Mouse (Mus musculus): Measurements from ENCODE around the gene Gm7735. TPM values are rescaled to one million over a fixed set of nuclear protein-coding genes. Genes with fewer than 3 reads are reported as not detected.
"Not testable (repeated sequence)": the region's sequence is repeated elsewhere in the genome, so short reads cannot be mapped to it uniquely, and the experiment has no call there.

The Gm7735 gene
- not detected in 2 replicates for polyA plus RNA-seq (2015; fragmentation: Nextera tagmentation; extraction: Ambion mirVana)

GRCm38 (mm10) chr16:89169190-89169589, at the start of gene Gm7735:
Gene Gm7735 (plus strand): TSS chr16:89169490.
- H3K4me1 ChIP-seq; H3K9ac ChIP-seq; H3K4me2 ChIP-seq (replicated peaks); H3K27ac ChIP-seq (replicated peaks); H3K27me3 ChIP-seq; H3K9me3 ChIP-seq (replicated peaks); H3K36me3 ChIP-seq; ATAC-seq (ENCODE audit: insufficient number of reproducible peaks, low FRiP score, low TSS enrichment, low read depth); H3K4me3 ChIP-seq (replicated peaks): not testable (repeated sequence)

- no peak within 1 kb of the TSS for H3K4me3 ChIP-seq (replicated peaks)
- H3K4me2 ChIP-seq (replicated peaks) = no peak within 1 kb of the TSS
- no peaks in the 10 kb centered on the region for H3K4me1 ChIP-seq
- 93% methylated on average over 1 of the region's 1 CpGs for WGBS
- ATAC-seq (ENCODE audit: insufficient number of reproducible peaks, low FRiP score, low TSS enrichment, low read depth) = no peak
- H3K27ac ChIP-seq (replicated peaks) = no peak within 1 kb of the TSS
- H3K9ac ChIP-seq = no peak within 1 kb of the TSS
- H3K9me3 ChIP-seq (replicated peaks) = no peaks in the 10 kb centered on the region
- H3K36me3 ChIP-seq = no peaks in the 10 kb centered on the region
- H3K27me3 ChIP-seq = no peaks in the 10 kb centered on the region
These were observed 28.7 kb upstream of the Gm7735 start, which contains the start of gene Gm6358 for GRCm38 (mm10) chr16:89140551-89140950. Gene Gm6358 (plus strand): TSS chr16:89140851.

DNA sequence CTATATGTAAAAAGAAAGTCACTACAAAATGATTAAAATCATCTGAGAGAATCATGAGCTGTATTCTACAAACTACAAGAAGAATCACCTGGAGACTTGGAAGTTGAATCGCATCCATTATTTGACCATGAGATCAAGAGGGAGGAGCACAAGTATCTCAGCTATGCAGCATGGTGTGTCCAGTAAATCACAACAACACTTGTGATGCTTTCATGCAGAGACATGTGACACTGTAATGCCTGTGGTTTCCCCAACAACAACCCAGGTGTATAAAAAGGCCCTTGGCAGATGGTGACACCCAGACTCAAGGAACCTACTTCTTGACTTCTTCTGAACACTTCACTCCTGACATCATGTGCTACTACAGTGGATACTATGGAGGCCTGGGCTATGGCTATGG, 18.5 kb upstream of the Gm7735 start, which contains the start of gene Gm10061:
TSS of gene Gm10061 (plus strand) at position 301 of the 400 bp plus-strand sequence.
- WGBS = 92% methylated on average over 1 of the region's 1 CpGs
- ATAC-seq (ENCODE audit: insufficient number of reproducible peaks, low FRiP score, low TSS enrichment, low read depth) = no peak

GRCm38 (mm10) chr16:89157652-89158051, 11.6 kb upstream of the Gm7735 start, which contains the start of gene Gm9789:
Gene Gm9789 (plus strand): TSS chr16:89157952.
- Histone ChIP-seq H3K9ac (no peak within 1 kb of the TSS), H3K9me3 (replicated peaks) (no peaks in the 10 kb centered on the region), H3K36me3 (no peaks in the 10 kb centered on the region), H3K4me2 (replicated peaks) (no peak within 1 kb of the TSS), H3K27me3 (no peaks in the 10 kb centered on the region), H3K4me3 (replicated peaks) (no peak within 1 kb of the TSS), H3K27ac (replicated peaks) (no peak within 1 kb of the TSS), H3K4me1 (no peaks in the 10 kb centered on the region)
- ATAC-seq (ENCODE audit: insufficient number of reproducible peaks, low FRiP score, low TSS enrichment, low read depth) = no peak
- WGBS = 86% methylated on average over 4 of the region's 4 CpGs

More for the DNA sequence above, 18.5 kb upstream of the Gm7735 start, which contains the start of gene Gm10061:
- Histone ChIP-seq H3K27ac (replicated peaks) (no peak within 1 kb of the TSS), H3K27me3 (no peaks in the 10 kb centered on the region), H3K4me2 (replicated peaks) (no peak within 1 kb of the TSS), H3K4me3 (replicated peaks) (no peak within 1 kb of the TSS), H3K9ac (no peak within 1 kb of the TSS), H3K9me3 (replicated peaks) (no peaks in the 10 kb centered on the region), H3K36me3 (no peaks in the 10 kb centered on the region), H3K4me1 (no peaks in the 10 kb centered on the region)

- Histone ChIP-seq H3K9ac (no peak within 1 kb of the TSS), H3K9me3 (replicated peaks) (no peaks in the 10 kb centered on the region), H3K27me3 (no peaks in the 10 kb centered on the region), H3K36me3 (no peaks in the 10 kb centered on the region), H3K4me3 (replicated peaks) (no peak within 1 kb of the TSS), H3K4me1 (no peaks in the 10 kb centered on the region), H3K27ac (replicated peaks) (no peak within 1 kb of the TSS), H3K4me2 (replicated peaks) (no peak within 1 kb of the TSS)
- no peak for ATAC-seq (ENCODE audit: insufficient number of reproducible peaks, low FRiP score, low TSS enrichment, low read depth)
- 72% methylated on average over 2 of the region's 2 CpGs for WGBS
These were observed 5.1 kb downstream of the Gm7735 start, which contains the start of gene 1110057P08Rik for GRCm38 (mm10) chr16:89174435-89174834. Gene 1110057P08Rik (plus strand): TSS chr16:89174735.

DNA sequence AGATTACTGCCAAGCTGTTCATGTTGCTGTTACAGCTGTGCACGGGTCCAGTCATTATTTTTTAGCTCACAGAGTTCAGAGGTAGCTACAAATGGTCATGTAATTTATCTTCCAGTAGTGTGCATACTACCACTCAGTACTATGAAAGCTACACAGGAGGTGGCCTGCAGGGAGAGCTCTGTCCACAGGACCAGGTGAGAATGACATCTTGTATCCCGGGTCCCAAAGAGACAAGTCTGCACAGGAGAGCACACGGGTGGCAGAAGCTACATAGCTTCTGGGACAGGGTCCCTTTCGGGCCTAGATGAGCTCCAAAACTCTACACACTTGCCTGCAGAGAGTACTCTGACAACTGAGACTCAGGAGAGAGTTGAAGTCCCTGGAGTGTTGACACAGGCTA, 19.3 kb downstream of the Gm7735 start:
- Histone ChIP-seq H3K27ac (replicated peaks) (no peak overlapping the region), H3K4me2 (replicated peaks) (no peak overlapping the region), H3K9ac (no peak overlapping the region), H3K27me3 (no peaks in the 10 kb centered on the region), H3K4me1 (no peaks in the 10 kb centered on the region), H3K36me3 (no peaks in the 10 kb centered on the region), H3K4me3 (replicated peaks) (no peak overlapping the region), H3K9me3 (replicated peaks) (no peaks in the 10 kb centered on the region)
- ATAC-seq (ENCODE audit: insufficient number of reproducible peaks, low FRiP score, low TSS enrichment, low read depth) = no peak
- 81% methylated on average over 4 of the region's 4 CpGs for WGBS

GRCm38 (mm10) chr16:89205561-89205960, 36.3 kb downstream of the Gm7735 start, which contains the start of gene Krtap20-2:
Gene Krtap20-2 (plus strand): TSS chr16:89205861.
- no peak within 1 kb of the TSS for H3K27ac ChIP-seq (replicated peaks)
- H3K27me3 ChIP-seq = no peaks in the 10 kb centered on the region
- no peak for ATAC-seq (ENCODE audit: insufficient number of reproducible peaks, low FRiP score, low TSS enrichment, low read depth)
- WGBS = 56% methylated on average over 1 of the region's 1 CpGs
- H3K9ac ChIP-seq = no peak within 1 kb of the TSS
- H3K4me3 ChIP-seq (replicated peaks) = no peak within 1 kb of the TSS
- H3K4me1 ChIP-seq = no peaks in the 10 kb centered on the region
- no peaks in the 10 kb centered on the region for H3K9me3 ChIP-seq (replicated peaks)
- no peak within 1 kb of the TSS for H3K4me2 ChIP-seq (replicated peaks)
- no peaks in the 10 kb centered on the region for H3K36me3 ChIP-seq

Other genes starting within 250 kb of the Gm7735 start
- 0.70 TPM in 1 of 2 replicates, not detected in the other for gene Krtap19-9b, start 237.2 kb upstream of the Gm7735 start, polyA plus RNA-seq (2015; fragmentation: Nextera tagmentation; extraction: Ambion mirVana)
- gene Krtap16-3, start 206.6 kb upstream of the Gm7735 start, polyA plus RNA-seq (2015; fragmentation: Nextera tagmentation; extraction: Ambion mirVana) = 0.29 and 0.30 TPM in 2 replicates
- gene Krtap22-2, start 158.7 kb upstream of the Gm7735 start, polyA plus RNA-seq (2015; fragmentation: Nextera tagmentation; extraction: Ambion mirVana) = 12.1 and 30.8 TPM in 2 replicates
- 12.6 and 33.0 TPM in 2 replicates for gene Gm10229, start 154.2 kb upstream of the Gm7735 start, polyA plus RNA-seq (2015; fragmentation: Nextera tagmentation; extraction: Ambion mirVana)
- gene Krtap6-1, start 137.8 kb upstream of the Gm7735 start, polyA plus RNA-seq (2015; fragmentation: Nextera tagmentation; extraction: Ambion mirVana) = 1.7 and 5.2 TPM in 2 replicates
- 3.1 and 7.4 TPM in 2 replicates for gene Gm10228, start 128.0 kb upstream of the Gm7735 start, polyA plus RNA-seq (2015; fragmentation: Nextera tagmentation; extraction: Ambion mirVana)
- gene Krtap6-5, start 121.6 kb upstream of the Gm7735 start, polyA plus RNA-seq (2015; fragmentation: Nextera tagmentation; extraction: Ambion mirVana) = 2.6 and 6.2 TPM in 2 replicates
- gene 1110025L11Rik, start 105.5 kb upstream of the Gm7735 start, polyA plus RNA-seq (2015; fragmentation: Nextera tagmentation; extraction: Ambion mirVana) = 0.51 and 3.3 TPM in 2 replicates
- 1.3 and 3.1 TPM in 2 replicates for gene Krtap6-3, start 85.5 kb upstream of the Gm7735 start, polyA plus RNA-seq (2015; fragmentation: Nextera tagmentation; extraction: Ambion mirVana)
- gene Gm6358, start 28.6 kb upstream of the Gm7735 start, polyA plus RNA-seq (2015; fragmentation: Nextera tagmentation; extraction: Ambion mirVana) = 1.5 TPM in 1 of 2 replicates, not detected in the other
- gene Gm10061, start 18.4 kb upstream of the Gm7735 start, polyA plus RNA-seq (2015; fragmentation: Nextera tagmentation; extraction: Ambion mirVana) = 1.8 TPM in 1 of 2 replicates, not detected in the other
- not detected in 2 replicates for gene Gm9789, start 11.5 kb upstream of the Gm7735 start, polyA plus RNA-seq (2015; fragmentation: Nextera tagmentation; extraction: Ambion mirVana)
- not detected in 2 replicates for gene 1110057P08Rik, start 5.2 kb downstream of the Gm7735 start, polyA plus RNA-seq (2015; fragmentation: Nextera tagmentation; extraction: Ambion mirVana)
- gene Krtap20-2, start 36.4 kb downstream of the Gm7735 start, polyA plus RNA-seq (2015; fragmentation: Nextera tagmentation; extraction: Ambion mirVana) = 0.46 and 0.57 TPM in 2 replicates
- gene Krtap21-1, start 234.4 kb downstream of the Gm7735 start, polyA plus RNA-seq (2015; fragmentation: Nextera tagmentation; extraction: Ambion mirVana) = 1.1 and 1.7 TPM in 2 replicates